ENCODE assay signal across 17 mouse cellular contexts in the genomic region with DNA sequence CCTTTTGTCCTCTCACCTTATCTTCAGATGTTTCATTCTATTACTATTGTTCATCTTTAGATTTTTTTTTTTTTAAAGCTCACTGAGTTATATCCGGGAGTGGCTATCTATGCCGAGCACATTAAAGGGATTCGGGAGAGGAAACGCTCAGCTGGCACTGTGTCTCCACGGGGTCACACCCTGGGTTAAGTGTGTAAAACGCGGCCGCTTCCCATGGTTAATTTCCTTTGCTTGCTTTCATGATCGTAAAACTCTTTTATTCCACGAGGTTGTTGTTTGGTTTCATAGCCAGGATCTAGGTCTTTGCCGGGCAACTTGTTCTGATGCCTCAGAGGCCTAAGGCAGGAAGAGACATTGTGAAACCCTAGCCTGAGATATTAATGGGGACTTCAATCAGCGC.
"Had no signal": no experiment of that assay in that cellular context is flagged by ENCODE, and none has a peak within 500 bp of the region (broad histone marks: within the 10 kb centered on the region; RNA-seq: fewer than 3 reads in every experiment).

No protein-coding gene starts in this region.

- H3K4me1 ChIP-seq: liver, embryonic 12.5 days; liver, embryonic 15.5 days had no signal

- H3K9ac ChIP-seq: limb, embryonic 13.5 days; liver, embryonic 12.5 days; liver, embryonic 15.5 days had no signal

- H3K36me3 ChIP-seq: limb, embryonic 10.5 days; limb, embryonic 13.5 days; liver, embryonic 12.5 days; liver, embryonic 15.5 days had no signal

- H3K27ac ChIP-seq: layer of hippocampus, adult 2 months; liver, embryonic 12.5 days; liver, embryonic 15.5 days had no signal

- H3K9me3 ChIP-seq: limb, embryonic 10.5 days; limb, embryonic 13.5 days; liver, embryonic 12.5 days; liver, embryonic 15.5 days had no signal

- H3K4me2 ChIP-seq: limb, embryonic 13.5 days; liver, embryonic 12.5 days; liver, embryonic 15.5 days; midbrain, embryonic 11.5 days had no signal

- H3K4me3 ChIP-seq: layer of hippocampus, adult 2 months; limb, embryonic 10.5 days; limb, embryonic 13.5 days; liver, embryonic 12.5 days; liver, embryonic 15.5 days had no signal

- ATAC-seq: inflammation-experienced regulatory T-cells, adult 6 months; liver, embryonic 12.5 days had no signal

- DNase-seq: kidney, adult 11 months; kidney, postnatal 25 days; layer of hippocampus, adult 9-11 months; liver; lung, adult 18-20 months; lung, postnatal 14 days; lung, postnatal 4 days; midbrain, embryonic 14.5 days; thymus, adult 18-20 months; thymus, postnatal 36 days had no signal
